Comparison of ENCODE assay signal across 7 mouse cellular contexts in the genomic region with DNA sequence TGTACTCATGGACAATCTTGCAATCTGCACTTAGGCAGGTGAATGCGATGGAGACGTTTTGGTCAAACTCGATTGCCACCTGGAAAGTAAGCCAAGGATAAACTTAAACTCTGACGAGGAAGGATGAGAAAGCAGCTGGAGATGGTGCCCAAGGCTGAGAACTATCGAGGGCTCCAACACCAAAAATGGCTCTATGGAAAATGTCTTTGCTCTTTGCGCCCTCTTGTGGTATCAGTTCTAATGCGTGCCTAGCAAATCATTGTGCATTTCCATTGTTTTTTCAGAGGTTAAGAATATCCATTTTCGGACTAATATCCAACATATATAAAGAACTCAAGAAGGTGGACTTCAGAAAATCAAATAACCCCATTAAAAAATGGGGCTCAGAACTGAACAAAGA. TPM values are rescaled to one million over a fixed set of nuclear protein-coding genes. Genes with fewer than 3 reads are reported as not detected.
DNase-seq lines count a peak whose midpoint lies in the region; ATAC-seq and TF ChIP-seq lines count a peak whose summit lies in the region.

No protein-coding gene starts in this region.

- no peak overlapping the region for H3K4me3 ChIP-seq in intestine, postnatal 0 days (ENCODE audit: low read depth, low read length)
- no peak overlapping the region for H3K4me3 ChIP-seq in intestine, embryonic 16.5 days (ENCODE audit: low read length)
- no peak overlapping the region for H3K4me3 ChIP-seq in ES-Bruce4 (ENCODE audit: low read depth, low read length)

- peaks cover 33% of the 10 kb centered on the region for H3K36me3 ChIP-seq in intestine, postnatal 0 days (ENCODE audit: control insufficient read depth, insufficient read depth)
- H3K36me3 ChIP-seq in intestine, embryonic 16.5 days (ENCODE audit: control insufficient read depth, insufficient read depth, low read length), result no peaks in the 10 kb centered on the region; the same call in 1 of the 2 replicates
- no peaks in the 10 kb centered on the region for H3K36me3 ChIP-seq in ES-Bruce4 (ENCODE audit: control insufficient read depth, insufficient read depth, low read length, poor library complexity, severe bottlenecking)

- TF ChIP-seq CTCF in intestine, postnatal 0 days (IDR thresholded peaks at IDR 0.05; ENCODE audit: low read depth), result peak; percentile 73
- TF ChIP-seq CTCF in ES-Bruce4 (IDR thresholded peaks at IDR 0.05; ENCODE audit: low read depth, low read length), result peak; percentile 52

- no peak for TF ChIP-seq POLR2A in ES-Bruce4 (IDR thresholded peaks at IDR 0.05; ENCODE audit: insufficient read depth, low read length)

- H3K27ac ChIP-seq in intestine, postnatal 0 days (ENCODE audit: low read depth, low read length), result no peak overlapping the region
- H3K27ac ChIP-seq in intestine, embryonic 16.5 days (ENCODE audit: low read length), result no peak overlapping the region
- H3K27ac ChIP-seq in ES-Bruce4 (ENCODE audit: insufficient read depth, low read length), result no peak overlapping the region

- H3K4me2 ChIP-seq in intestine, postnatal 0 days (replicated peaks; ENCODE audit: low read depth), result no peak overlapping the region
- H3K4me2 ChIP-seq in intestine, embryonic 16.5 days (ENCODE audit: low read depth, low read length), result no peak overlapping the region

- ATAC-seq in intestine, postnatal 0 days, result no peak
- ATAC-seq in intestine, embryonic 16.5 days, result no peak
- ATAC-seq in monocyte, adult 5-6 weeks (replicated peaks; ENCODE audit: insufficient number of reproducible peaks, low FRiP score, low TSS enrichment, poor library complexity, severe bottlenecking), result no peak

- no peak for TF ChIP-seq EP300 in ES-Bruce4 (IDR thresholded peaks at IDR 0.05; ENCODE audit: insufficient read depth, low read depth, low read length)

- peak; percentile 51 for DNase-seq in A20 (ENCODE audit: low read depth, low spot score)
- peak; percentile 74 for DNase-seq in cerebellum, postnatal 14 days
- peak; percentile 42 to 55 for DNase-seq in left cerebral cortex, postnatal 25 days (ENCODE audit: low spot score in 2 of 2)

- 37% methylated on average over 8 of the region's 8 CpGs for WGBS in intestine, postnatal 0 days
- WGBS in intestine, embryonic 16.5 days, result 32% methylated on average over 8 of the region's 8 CpGs

- intact Hi-C loops in left cerebral cortex, postnatal 25 days (cut with DNase I), result loop anchor here (10.0 kb wide), 1 partner anchor 592 kb away; no protein-coding TSS in a partner anchor

- no peaks in the 10 kb centered on the region for H3K9me3 ChIP-seq in intestine, postnatal 0 days (ENCODE audit: control insufficient read depth)
- no peaks in the 10 kb centered on the region for H3K9me3 ChIP-seq in intestine, embryonic 16.5 days (ENCODE audit: control insufficient read depth, low read length)
- H3K9me3 ChIP-seq in ES-Bruce4 (replicated peaks; ENCODE audit: control insufficient read depth, insufficient read depth, low read length, poor library complexity, severe bottlenecking), result no peaks in the 10 kb centered on the region

- H3K9ac ChIP-seq in intestine, postnatal 0 days (ENCODE audit: low read depth, low read length), result no peak overlapping the region
- no peak overlapping the region for H3K9ac ChIP-seq in intestine, embryonic 16.5 days (ENCODE audit: low read depth, low read length)
- no peak overlapping the region for H3K9ac ChIP-seq in ES-Bruce4 (ENCODE audit: low read depth, poor library complexity, severe bottlenecking)

- no peaks in the 10 kb centered on the region for H3K27me3 ChIP-seq in intestine, postnatal 0 days (replicated peaks; ENCODE audit: control insufficient read depth, insufficient read depth, low read length)
- H3K27me3 ChIP-seq in intestine, embryonic 16.5 days (replicated peaks; ENCODE audit: control insufficient read depth, insufficient read depth, low read length), result no peaks in the 10 kb centered on the region
- no peaks in the 10 kb centered on the region for H3K27me3 ChIP-seq in ES-Bruce4 (ENCODE audit: control insufficient read depth, insufficient read depth, low read length, poor library complexity, severe bottlenecking)

- no peaks in the 10 kb centered on the region for H3K4me1 ChIP-seq in intestine, postnatal 0 days (replicated peaks; ENCODE audit: control insufficient read depth, insufficient read depth, low read length)
- H3K4me1 ChIP-seq in intestine, embryonic 16.5 days (ENCODE audit: control insufficient read depth, insufficient read depth, low read length), result no peaks in the 10 kb centered on the region
- H3K4me1 ChIP-seq in ES-Bruce4 (ENCODE audit: control insufficient read depth, insufficient read depth, low read length), result no peaks in the 10 kb centered on the region

RNA-seq across cellular contexts. Expression of a gene that starts 26.1 kb away (rescaled TPM):
- polyA plus RNA-seq in intestine, postnatal 0 days (2015; fragmentation: Nextera tagmentation; extraction: Ambion mirVana), result 9.5 and 9.8 TPM in 2 replicates
- polyA plus RNA-seq in intestine, embryonic 16.5 days (2015; fragmentation: Nextera tagmentation; extraction: Ambion mirVana), result 7.9 and 10.0 TPM in 2 replicates
- polyA plus RNA-seq in ES-Bruce4 (2011; ENCODE audit: insufficient read depth, insufficient read length, low read depth, missing spikeins), result 18.9 and 20.4 TPM in 2 replicates
- under 1 TPM; 0.21 to 0.25 TPM for total RNA-seq in left cerebral cortex, postnatal 25 days (2021)
- not detected in 3 replicates for total RNA-seq in monocyte, adult 5-6 weeks (2017)

RNA-seq across cellular contexts. Expression of a gene that starts 38.9 kb away (rescaled TPM):
- 69.7 and 77.5 TPM in 2 replicates for polyA plus RNA-seq in intestine, postnatal 0 days (2015; fragmentation: Nextera tagmentation; extraction: Ambion mirVana)
- polyA plus RNA-seq in intestine, embryonic 16.5 days (2015; fragmentation: Nextera tagmentation; extraction: Ambion mirVana), result 52.0 and 53.2 TPM in 2 replicates
- 9.1 and 12.1 TPM in 2 replicates for polyA plus RNA-seq in ES-Bruce4 (2011; ENCODE audit: insufficient read depth, insufficient read length, low read depth, missing spikeins)
- total RNA-seq in left cerebral cortex, postnatal 25 days (2021), result 1 to 10 TPM in 1 of 2 experiments, under 1 TPM in 1; 0.11 to 2.3 TPM
- total RNA-seq in monocyte, adult 5-6 weeks (2017), result not detected in 3 replicates
